Mouse (Mus musculus): ENCODE measurements at regions not wholly inside any gene's neighbourhood (a gene's known extent, or its start where the extent isn't known, plus 50 kb on each side); places are given as distances from the start of the nearest gene placed in this dataset.

DNA sequence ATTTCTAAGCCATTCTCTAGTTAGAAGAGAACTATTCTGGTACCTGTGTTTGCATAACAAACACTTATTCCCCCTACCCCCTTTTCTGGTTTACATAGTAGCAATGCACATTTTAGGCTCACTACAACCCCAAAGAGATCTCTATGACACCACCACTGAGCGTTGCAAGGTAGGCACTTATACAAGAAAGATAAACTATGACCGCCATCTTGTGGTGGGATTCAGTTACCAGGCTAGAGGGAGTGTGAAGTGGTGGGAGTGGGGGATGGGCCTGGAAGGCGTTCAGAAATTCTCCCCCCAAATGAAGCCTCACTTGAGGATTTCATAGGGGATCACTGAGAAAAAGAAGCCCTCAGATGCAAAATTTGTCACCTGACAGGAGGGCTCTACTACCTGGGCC lies 64.4 kb upstream of the Fst start:
- Histone ChIP-seq H3K36me3 (ENCODE audit: control insufficient read depth, insufficient read depth, low read length) (no peaks in the 10 kb centered on the region), H3K4me2 (ENCODE audit: low read depth, low read length) (no peak overlapping the region), H3K9me3 (replicated peaks; ENCODE audit: control insufficient read depth, low read length) (no peaks in the 10 kb centered on the region), H3K27me3 (ENCODE audit: control insufficient read depth, insufficient read depth, low read length) (no peaks in the 10 kb centered on the region), H3K4me3 (replicated peaks; ENCODE audit: low read length) (no peak overlapping the region), H3K4me1 (ENCODE audit: control insufficient read depth, insufficient read depth, low read length) (no peaks in the 10 kb centered on the region), H3K27ac (ENCODE audit: low read length) (no peak overlapping the region), H3K9ac (ENCODE audit: low read length) (no peak overlapping the region)
- WGBS: 27% methylated on average over 3 of the region's 3 CpGs
- no peak for ATAC-seq (ENCODE audit: insufficient read depth, low FRiP score)

DNA sequence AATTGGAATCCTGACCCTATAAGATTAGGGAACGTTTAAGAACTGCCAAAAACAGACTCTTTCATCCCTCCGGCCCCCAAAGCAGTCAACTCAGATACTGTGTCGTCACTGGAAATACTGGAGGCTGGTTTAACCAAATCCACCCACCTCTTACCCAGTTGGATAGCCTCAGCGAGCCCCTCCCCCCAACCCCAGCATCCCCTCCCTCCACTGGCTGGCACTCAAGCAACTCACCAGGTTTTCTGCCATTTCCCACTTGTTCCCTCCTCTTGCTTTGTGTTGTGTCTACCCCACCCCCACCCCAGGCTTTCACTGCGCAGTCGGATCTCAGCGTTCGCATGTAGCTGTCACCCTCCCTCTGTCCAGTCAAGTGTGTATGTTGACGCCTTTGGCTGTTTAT lies 68.1 kb upstream of the Fst start:
- Histone ChIP-seq H3K4me2 (ENCODE audit: low read depth, low read length) (no peak overlapping the region), H3K27me3 (ENCODE audit: control insufficient read depth, insufficient read depth, low read length) (no peaks in the 10 kb centered on the region), H3K9me3 (replicated peaks; ENCODE audit: control insufficient read depth, low read length) (no peaks in the 10 kb centered on the region), H3K27ac (ENCODE audit: low read length) (no peak overlapping the region), H3K4me3 (replicated peaks; ENCODE audit: low read length) (no peak overlapping the region), H3K4me1 (ENCODE audit: control insufficient read depth, insufficient read depth, low read length) (no peaks in the 10 kb centered on the region), H3K9ac (ENCODE audit: low read length) (no peak overlapping the region), H3K36me3 (ENCODE audit: control insufficient read depth, insufficient read depth, low read length) (no peaks in the 10 kb centered on the region)
- WGBS: 58% methylated on average over 9 of the region's 9 CpGs
- no peak for ATAC-seq (ENCODE audit: insufficient read depth, low FRiP score)

DNA sequence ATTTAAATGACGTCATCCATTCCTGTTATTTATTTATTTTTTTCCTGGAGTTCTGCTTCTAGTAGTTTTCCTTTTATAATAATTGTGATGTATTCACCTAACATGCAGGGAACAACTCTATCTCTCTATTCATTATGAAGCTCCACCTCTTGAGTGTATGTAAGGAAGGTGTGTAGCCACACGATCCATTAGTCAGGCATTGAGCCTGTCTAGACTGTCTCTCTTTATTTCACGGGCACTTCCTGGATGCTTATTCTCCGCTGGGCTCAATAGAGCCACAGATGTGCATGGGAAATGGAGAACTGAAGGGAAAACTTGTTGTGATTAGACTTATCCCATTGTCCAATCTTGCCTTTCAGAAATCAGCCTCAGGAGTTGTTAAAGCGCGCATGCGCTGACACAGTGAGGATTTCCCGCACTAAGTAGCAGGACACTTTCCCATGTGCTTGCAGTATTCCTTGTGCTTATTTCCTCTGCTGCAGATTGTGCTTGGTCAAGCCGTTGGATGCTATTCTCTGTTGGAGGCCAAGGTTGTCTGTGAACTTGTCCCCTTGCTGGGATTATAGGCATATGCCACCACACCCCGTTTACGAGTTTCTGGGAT lies 71.5 kb upstream of the Fst start:
- Histone ChIP-seq H3K36me3 (ENCODE audit: control insufficient read depth, insufficient read depth, low read length) (no peaks in the 10 kb centered on the region), H3K27me3 (ENCODE audit: control insufficient read depth, insufficient read depth, low read length) (no peaks in the 10 kb centered on the region), H3K9me3 (replicated peaks; ENCODE audit: control insufficient read depth, low read length) (no peaks in the 10 kb centered on the region), H3K27ac (ENCODE audit: low read length) (no peak overlapping the region), H3K4me2 (ENCODE audit: low read depth, low read length) (no peak overlapping the region), H3K4me3 (replicated peaks; ENCODE audit: low read length) (no peak overlapping the region), H3K4me1 (ENCODE audit: control insufficient read depth, insufficient read depth, low read length) (no peaks in the 10 kb centered on the region), H3K9ac (ENCODE audit: low read length) (no peak overlapping the region)
- ATAC-seq (ENCODE audit: insufficient read depth, low FRiP score): no peak
- WGBS: 82% methylated on average over 11 of the region's 11 CpGs

DNA sequence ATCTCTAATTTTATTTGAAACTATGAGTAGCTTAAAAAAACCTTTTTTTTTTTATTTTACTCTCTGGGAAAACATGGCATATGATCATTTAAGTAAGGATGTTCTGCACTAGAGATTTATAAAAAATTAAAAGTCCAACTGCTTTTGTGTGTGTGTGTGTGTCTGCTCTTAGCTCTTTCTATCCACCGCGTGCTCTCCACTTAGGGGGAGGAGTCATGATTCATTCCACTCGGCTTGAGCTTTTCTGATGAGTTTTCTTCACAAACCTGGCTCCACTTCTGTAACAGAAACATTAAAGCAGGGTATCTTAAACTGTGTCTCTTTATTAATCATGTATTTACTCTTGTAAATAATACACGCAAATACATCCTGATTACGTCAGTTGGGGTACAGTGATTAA lies 73.0 kb upstream of the Fst start:
- Histone ChIP-seq H3K36me3 (ENCODE audit: control insufficient read depth, insufficient read depth, low read length) (no peaks in the 10 kb centered on the region), H3K4me1 (ENCODE audit: control insufficient read depth, insufficient read depth, low read length) (no peaks in the 10 kb centered on the region), H3K4me2 (ENCODE audit: low read depth, low read length) (no peak overlapping the region), H3K9ac (ENCODE audit: low read length) (no peak overlapping the region), H3K9me3 (replicated peaks; ENCODE audit: control insufficient read depth, low read length) (no peaks in the 10 kb centered on the region), H3K27me3 (ENCODE audit: control insufficient read depth, insufficient read depth, low read length) (no peaks in the 10 kb centered on the region), H3K27ac (ENCODE audit: low read length) (no peak overlapping the region), H3K4me3 (replicated peaks; ENCODE audit: low read length) (no peak overlapping the region)
- ATAC-seq (ENCODE audit: insufficient read depth, low FRiP score): no peak
- 77% methylated on average over 5 of the region's 5 CpGs for WGBS

DNA sequence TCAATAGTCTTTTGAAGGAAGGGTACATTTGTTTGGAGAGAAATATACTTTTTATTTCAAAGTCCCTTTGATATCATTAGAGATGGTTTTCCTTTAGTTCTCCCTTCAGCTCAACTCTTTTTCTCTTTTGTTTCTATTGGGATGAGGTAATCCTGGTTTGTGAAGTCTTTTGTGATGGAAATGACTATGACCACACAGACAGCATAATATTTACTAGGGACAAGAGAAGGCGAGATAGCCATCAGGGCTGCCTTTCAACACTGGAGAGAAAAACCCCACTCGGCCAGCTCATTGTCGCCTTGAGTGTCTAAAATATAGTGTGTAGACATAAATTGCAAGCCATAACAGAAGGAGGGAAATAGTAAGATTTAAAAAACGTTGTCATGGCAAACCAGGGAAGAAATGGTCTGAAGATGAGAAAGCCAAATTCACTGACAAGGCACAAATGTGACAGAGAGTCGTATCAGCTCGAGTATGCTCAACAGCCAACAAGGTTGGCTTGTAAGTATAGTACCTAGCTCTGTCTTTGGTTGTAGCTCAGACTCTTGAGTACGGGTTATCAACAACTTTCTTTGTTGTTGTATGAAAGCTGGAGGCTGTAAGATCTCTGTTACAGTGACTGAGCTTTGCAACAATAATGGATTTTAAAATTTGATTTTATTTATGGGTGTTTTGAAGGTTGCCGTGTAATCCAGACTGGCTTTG lies 73.8 kb upstream of the Fst start:
- Histone ChIP-seq H3K9ac (ENCODE audit: low read length) (no peak overlapping the region), H3K27me3 (ENCODE audit: control insufficient read depth, insufficient read depth, low read length) (no peaks in the 10 kb centered on the region), H3K4me1 (ENCODE audit: control insufficient read depth, insufficient read depth, low read length) (no peaks in the 10 kb centered on the region), H3K36me3 (ENCODE audit: control insufficient read depth, insufficient read depth, low read length) (no peaks in the 10 kb centered on the region), H3K4me2 (ENCODE audit: low read depth, low read length) (no peak overlapping the region), H3K4me3 (replicated peaks; ENCODE audit: low read length) (no peak overlapping the region), H3K27ac (ENCODE audit: low read length) (no peak overlapping the region), H3K9me3 (replicated peaks; ENCODE audit: control insufficient read depth, low read length) (no peaks in the 10 kb centered on the region)
- WGBS: 75% methylated on average over 8 of the region's 8 CpGs
- no peak for ATAC-seq (ENCODE audit: insufficient read depth, low FRiP score)

DNA sequence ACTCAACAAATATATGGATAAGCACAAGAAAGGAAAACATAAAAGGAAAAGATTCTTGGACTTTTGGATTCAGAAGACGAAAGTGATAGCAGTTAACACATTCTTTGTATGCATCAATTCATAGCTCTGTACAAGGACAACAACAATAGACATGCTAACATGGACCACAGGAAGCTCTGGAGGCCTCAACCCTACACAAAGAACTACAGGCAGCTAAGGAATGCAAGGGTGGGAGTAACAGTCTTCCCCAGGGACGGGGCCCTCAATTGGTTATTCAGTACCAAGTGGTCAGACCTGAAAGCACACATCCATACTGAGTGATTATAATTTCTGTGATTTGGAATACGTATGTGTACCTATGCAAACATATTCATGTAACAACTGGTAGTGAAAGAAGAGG lies 75.8 kb upstream of the Fst start:
- H3K4me1 ChIP-seq (ENCODE audit: control insufficient read depth, insufficient read depth, low read length): no peaks in the 10 kb centered on the region
- no peak overlapping the region for H3K4me3 ChIP-seq (replicated peaks; ENCODE audit: low read length)
- no peaks in the 10 kb centered on the region for H3K27me3 ChIP-seq (ENCODE audit: control insufficient read depth, insufficient read depth, low read length)
- 69% methylated on average over 3 of the region's 3 CpGs for WGBS
- ATAC-seq (ENCODE audit: insufficient read depth, low FRiP score): no peak
- H3K27ac ChIP-seq (ENCODE audit: low read length): no peak overlapping the region
- H3K4me2 ChIP-seq (ENCODE audit: low read depth, low read length): no peak overlapping the region
- H3K9me3 ChIP-seq (replicated peaks; ENCODE audit: control insufficient read depth, low read length): no peaks in the 10 kb centered on the region
- no peak overlapping the region for H3K9ac ChIP-seq (ENCODE audit: low read length)
- no peaks in the 10 kb centered on the region for H3K36me3 ChIP-seq (ENCODE audit: control insufficient read depth, insufficient read depth, low read length)

DNA sequence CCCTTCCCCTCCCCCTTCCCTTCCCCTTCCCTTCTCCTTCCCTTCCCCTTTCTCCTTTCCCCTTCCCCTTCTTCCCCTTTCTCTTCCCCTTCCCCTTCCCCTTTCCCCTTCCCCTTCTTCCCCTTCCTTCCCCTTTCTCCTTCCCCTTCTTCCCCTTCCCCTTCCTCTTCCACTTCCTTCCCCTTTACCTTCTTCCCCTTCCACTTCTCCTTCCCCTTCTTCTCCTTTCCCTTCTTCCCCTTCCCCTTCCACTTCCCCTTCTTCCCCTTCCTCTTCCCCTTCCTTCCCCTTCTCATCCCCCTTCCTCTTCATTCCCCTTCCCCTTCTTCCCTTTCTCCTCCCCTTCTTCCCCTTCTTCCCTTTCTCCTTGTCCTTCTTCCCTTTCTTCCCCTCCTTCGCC lies 77.0 kb upstream of the Fst start:
- WGBS: 95% methylated on average over 1 of the region's 1 CpGs

DNA sequence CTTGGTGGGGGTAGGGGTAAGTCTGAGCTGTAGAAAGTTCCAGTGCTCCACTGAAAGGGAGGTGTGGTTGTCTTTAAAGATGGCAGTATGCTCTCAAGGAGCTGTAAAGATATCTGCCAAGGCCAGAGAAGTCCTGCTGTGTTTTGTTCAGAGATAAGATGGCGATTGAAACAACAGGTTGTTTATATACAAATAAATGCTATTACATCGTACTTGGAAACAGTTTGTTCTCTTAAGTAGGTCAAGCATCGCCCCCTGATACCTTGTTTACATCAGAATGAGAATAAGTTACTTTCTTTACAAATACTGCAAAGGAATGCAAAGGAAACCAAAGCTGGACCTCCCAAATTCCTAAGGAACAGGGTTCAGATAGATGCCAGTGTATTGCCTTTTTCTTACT lies 113.0 kb upstream of the Fst start:
- Histone ChIP-seq H3K27ac (ENCODE audit: low read length) (no peak overlapping the region), H3K9me3 (replicated peaks; ENCODE audit: control insufficient read depth, low read length) (no peaks in the 10 kb centered on the region; the same call in 1 of the 2 replicates), H3K4me2 (ENCODE audit: low read depth, low read length) (no peak overlapping the region), H3K36me3 (ENCODE audit: control insufficient read depth, insufficient read depth, low read length) (no peaks in the 10 kb centered on the region), H3K4me3 (replicated peaks; ENCODE audit: low read length) (no peak overlapping the region), H3K27me3 (ENCODE audit: control insufficient read depth, insufficient read depth, low read length) (no peaks in the 10 kb centered on the region), H3K9ac (ENCODE audit: low read length) (no peak overlapping the region), H3K4me1 (ENCODE audit: control insufficient read depth, insufficient read depth, low read length) (no peaks in the 10 kb centered on the region)
- WGBS: 58% methylated on average over 3 of the region's 3 CpGs
- no peak for ATAC-seq (ENCODE audit: insufficient read depth, low FRiP score)

More for the DNA sequence above, 77.0 kb upstream of the Fst start:
- Histone ChIP-seq H3K4me3 (replicated peaks; ENCODE audit: low read length) (no peak overlapping the region), H3K9ac (ENCODE audit: low read length) (no peak overlapping the region), H3K4me2 (ENCODE audit: low read depth, low read length) (no peak overlapping the region), H3K27ac (ENCODE audit: low read length) (no peak overlapping the region), H3K4me1 (ENCODE audit: control insufficient read depth, insufficient read depth, low read length) (no peaks in the 10 kb centered on the region), H3K36me3 (ENCODE audit: control insufficient read depth, insufficient read depth, low read length) (no peaks in the 10 kb centered on the region), H3K27me3 (ENCODE audit: control insufficient read depth, insufficient read depth, low read length) (no peaks in the 10 kb centered on the region), H3K9me3 (replicated peaks; ENCODE audit: control insufficient read depth, low read length) (no peaks in the 10 kb centered on the region)
- no peak for ATAC-seq (ENCODE audit: insufficient read depth, low FRiP score)

DNA sequence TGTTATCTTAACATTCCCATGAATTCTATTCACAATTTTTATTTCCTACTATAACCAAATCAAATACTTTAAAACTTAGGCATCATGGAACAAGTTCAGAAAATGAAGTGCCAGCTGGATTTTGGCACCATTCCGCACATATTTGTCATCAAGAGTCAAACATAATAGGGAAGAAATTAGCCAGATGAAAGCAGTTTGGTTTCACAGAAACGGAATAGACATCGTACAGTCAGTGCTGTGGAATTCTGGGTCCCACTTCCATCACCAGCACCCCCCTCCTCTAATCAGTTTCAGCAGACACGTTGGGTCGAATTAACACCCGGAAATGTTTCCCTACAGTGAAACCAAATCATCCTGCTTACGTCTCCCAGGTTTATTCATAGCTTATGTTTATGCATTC lies 125.8 kb upstream of the Fst start:
- Histone ChIP-seq H3K4me3 (replicated peaks; ENCODE audit: low read length) (no peak overlapping the region), H3K9ac (ENCODE audit: low read length) (no peak overlapping the region), H3K4me2 (ENCODE audit: low read depth, low read length) (peak overlapping the region; percentile 17; the same call in 1 of the 2 replicates), H3K27ac (ENCODE audit: low read length) (no peak overlapping the region), H3K9me3 (replicated peaks; ENCODE audit: control insufficient read depth, low read length) (no peaks in the 10 kb centered on the region), H3K36me3 (ENCODE audit: control insufficient read depth, insufficient read depth, low read length) (no peaks in the 10 kb centered on the region), H3K27me3 (ENCODE audit: control insufficient read depth, insufficient read depth, low read length) (no peaks in the 10 kb centered on the region), H3K4me1 (ENCODE audit: control insufficient read depth, insufficient read depth, low read length) (no peaks in the 10 kb centered on the region)
- 37% methylated on average over 7 of the region's 7 CpGs for WGBS
- no peak for ATAC-seq (ENCODE audit: insufficient read depth, low FRiP score)
